Mouse (Mus musculus): ENCODE results near the gene Ccdc173.
"Not testable (repeated sequence)": the region's sequence is repeated elsewhere in the genome, so short reads cannot be mapped to it uniquely, and the experiment has no call there.

The Ccdc173 gene

DNA sequence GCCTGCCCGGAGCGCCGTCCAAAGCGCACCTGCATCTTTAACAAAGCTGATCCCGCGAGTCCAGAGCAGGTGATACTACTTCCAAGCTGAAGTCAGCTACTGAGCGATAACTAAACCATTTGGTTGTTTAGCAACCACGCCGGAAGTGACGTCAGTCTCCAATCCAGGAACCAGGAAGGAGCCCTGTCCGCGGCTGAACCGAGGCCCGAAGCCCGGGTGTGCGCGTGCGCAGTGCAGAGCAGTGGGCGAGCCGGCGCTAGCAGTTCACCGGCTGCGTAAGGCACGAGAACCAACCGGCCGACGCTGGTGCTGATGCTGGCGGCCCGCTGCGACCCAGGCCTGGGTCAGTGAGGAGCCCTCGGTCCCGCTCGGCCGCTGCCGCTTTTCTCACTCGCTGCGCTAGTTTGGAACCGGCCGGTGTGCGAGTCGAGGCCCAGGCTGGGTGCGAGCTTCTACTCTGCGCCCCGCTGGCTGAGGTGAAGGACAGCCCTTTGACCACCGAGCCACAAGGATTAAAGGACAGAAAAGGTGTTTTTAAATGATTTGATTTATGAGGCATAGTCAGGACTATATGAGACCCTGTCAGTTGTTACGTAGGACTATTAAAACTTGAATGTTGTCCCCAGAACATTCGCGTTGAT lies at the start of gene Ccdc173, which contains the start of gene Phospho2:
Ccdc173 (minus strand) TSS at position 147 of the 641 bp plus-strand sequence.
Phospho2 (plus strand) TSS at position 195 of the 641 bp plus-strand sequence.
- in situ Hi-C loops (cut with MboI; ENCODE audit: low pct_unique_long_range_greater_than_20kb in 1 of 2, low sequenced_read_pairs in 2 of 2, unreplicated experiment in 1 of 2) = no loop called here

GRCm38 (mm10) chr2:69838707-69839106 lies 49.3 kb upstream of the Ccdc173 start:
- in situ Hi-C loops (cut with MboI; ENCODE audit: low pct_unique_long_range_greater_than_20kb in 1 of 2, low sequenced_read_pairs in 2 of 2, unreplicated experiment in 1 of 2) = no loop called here

DNA sequence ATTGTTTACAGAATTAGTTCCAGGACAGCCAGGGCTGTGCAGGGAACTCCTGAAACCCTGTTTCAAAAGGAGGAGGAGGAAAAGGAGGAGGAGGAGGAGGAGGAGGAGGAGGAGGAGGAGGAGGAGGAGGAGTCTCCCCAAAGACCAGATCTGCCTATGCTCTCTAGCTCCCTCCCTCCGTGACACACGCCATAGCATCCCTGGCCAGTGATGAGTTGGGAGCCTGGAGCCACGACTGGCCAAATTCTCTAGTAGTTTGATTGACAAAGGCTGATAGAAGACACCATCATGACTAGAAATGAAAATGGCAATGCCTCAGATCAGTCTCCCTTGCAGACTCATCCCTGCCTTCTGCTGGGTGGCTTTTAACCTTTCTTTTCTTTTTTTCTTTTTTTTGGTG lies 48.6 kb upstream of the Ccdc173 start:
- in situ Hi-C loops (cut with MboI; ENCODE audit: low pct_unique_long_range_greater_than_20kb in 1 of 2, low sequenced_read_pairs in 2 of 2, unreplicated experiment in 1 of 2) = no loop called here

DNA sequence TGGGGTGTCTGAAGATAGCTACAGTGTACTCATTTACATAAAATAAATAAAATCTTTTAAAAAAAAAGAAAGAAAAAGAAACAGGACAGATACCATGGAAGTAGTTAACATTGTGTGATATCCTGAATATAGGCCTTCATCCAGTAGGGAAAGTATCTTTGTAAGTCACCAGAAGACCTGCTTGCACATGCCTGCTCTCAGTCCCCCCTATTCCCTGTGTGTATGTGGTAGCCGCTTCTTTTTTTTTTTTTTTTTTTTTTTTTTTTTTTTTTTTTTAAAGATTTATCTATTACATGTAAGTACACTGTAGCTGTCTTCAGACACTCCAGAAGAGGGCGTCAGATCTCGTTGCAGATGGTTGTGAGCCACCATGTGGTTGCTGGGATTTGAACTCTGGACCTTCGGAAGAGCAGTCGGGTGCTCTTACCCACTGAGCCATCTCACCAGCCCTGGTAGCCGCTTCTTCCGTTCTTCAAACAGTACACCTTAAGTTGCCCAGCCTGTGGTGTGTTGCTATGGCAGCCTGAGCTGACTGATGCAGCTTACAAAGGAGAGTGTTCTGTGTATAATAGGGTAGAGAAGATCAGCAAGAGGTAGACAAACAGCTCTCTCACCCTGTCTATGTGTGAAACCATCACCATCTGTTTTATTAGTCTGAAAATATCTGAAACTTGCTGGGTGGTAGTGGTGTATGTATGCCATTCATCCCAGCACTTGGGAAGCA lies 48.0 kb upstream of the Ccdc173 start:
- in situ Hi-C loops (cut with MboI; ENCODE audit: low pct_unique_long_range_greater_than_20kb in 1 of 2, low sequenced_read_pairs in 2 of 2, unreplicated experiment in 1 of 2) = no loop called here

DNA sequence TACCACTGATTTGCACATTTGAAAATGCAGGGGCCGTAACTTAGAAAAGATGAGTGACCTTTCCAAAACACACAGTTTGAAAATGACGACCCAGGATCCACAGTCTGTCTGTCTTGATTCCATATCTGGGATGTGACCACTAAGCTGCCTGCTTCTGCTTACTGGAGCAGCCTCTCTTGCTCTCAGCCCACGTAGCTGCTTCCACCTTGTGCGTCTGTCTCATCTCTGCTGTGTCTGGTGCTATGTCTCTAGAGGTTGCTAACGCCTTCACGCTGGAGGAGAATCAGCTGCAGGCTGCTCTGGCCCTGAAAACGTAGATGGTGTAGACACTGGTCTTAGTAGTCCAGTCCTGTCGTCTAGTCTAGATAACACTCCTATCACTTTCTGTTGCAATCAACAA lies 40.7 kb upstream of the Ccdc173 start:
- in situ Hi-C loops (cut with MboI; ENCODE audit: low pct_unique_long_range_greater_than_20kb in 1 of 2, low sequenced_read_pairs in 2 of 2, unreplicated experiment in 1 of 2) = no loop called here

- in situ Hi-C loops (cut with MboI; ENCODE audit: low pct_unique_long_range_greater_than_20kb in 1 of 2, low sequenced_read_pairs in 2 of 2, unreplicated experiment in 1 of 2) = no loop called here
Observed at GRCm38 (mm10) chr2:69829680-69830079, 40.3 kb upstream of the Ccdc173 start.

- in situ Hi-C loops (cut with MboI; ENCODE audit: low pct_unique_long_range_greater_than_20kb in 1 of 2, low sequenced_read_pairs in 2 of 2, unreplicated experiment in 1 of 2) = no loop called here
Observed at GRCm38 (mm10) chr2:69828031-69828430, 38.7 kb upstream of the Ccdc173 start.

DNA sequence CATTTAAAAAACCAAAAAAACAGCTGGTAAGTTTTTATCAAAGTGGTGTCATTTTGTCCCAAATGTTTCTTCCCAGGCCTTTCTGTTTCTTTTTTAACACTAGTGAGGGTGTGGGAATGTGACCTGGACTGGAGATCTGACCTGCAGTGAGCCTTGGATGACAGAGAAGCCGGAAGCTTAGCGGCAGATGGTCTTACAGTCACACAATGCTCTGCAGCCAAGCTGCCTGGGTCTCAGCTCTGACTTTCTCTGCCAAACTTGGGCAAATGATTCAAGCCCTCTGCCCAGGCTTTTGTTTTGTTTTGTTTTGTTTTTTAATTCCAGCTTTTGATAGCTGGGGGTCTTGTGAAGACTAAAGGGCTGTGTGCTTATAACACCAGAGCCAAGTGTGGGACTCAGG lies 37.0 kb upstream of the Ccdc173 start:
- in situ Hi-C loops (cut with MboI; ENCODE audit: low pct_unique_long_range_greater_than_20kb in 1 of 2, low sequenced_read_pairs in 2 of 2, unreplicated experiment in 1 of 2) = no loop called here

DNA sequence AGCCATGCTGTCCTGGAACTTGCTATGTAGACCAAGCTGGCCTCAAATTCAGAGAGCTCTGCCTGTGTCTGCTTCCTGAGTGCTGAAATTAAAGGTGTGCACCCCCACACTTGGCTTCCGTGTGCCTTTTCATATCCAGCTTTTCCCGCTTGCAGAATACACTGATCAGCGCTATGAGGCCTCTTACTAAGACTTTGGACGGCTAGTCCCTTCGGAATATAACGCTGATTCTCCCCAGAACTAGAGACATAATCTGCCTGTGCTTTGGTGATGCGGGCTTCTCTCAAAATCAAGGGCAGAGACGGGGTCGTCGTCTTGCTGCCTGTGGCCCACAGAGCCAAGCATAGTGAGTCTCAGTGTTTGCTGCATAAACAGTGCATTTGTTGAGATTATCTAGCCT lies 36.5 kb upstream of the Ccdc173 start:
- in situ Hi-C loops (cut with MboI; ENCODE audit: low pct_unique_long_range_greater_than_20kb in 1 of 2, low sequenced_read_pairs in 2 of 2, unreplicated experiment in 1 of 2) = no loop called here

GRCm38 (mm10) chr2:69823129-69823677 lies 33.8 kb upstream of the Ccdc173 start:
- in situ Hi-C loops (cut with MboI; ENCODE audit: low pct_unique_long_range_greater_than_20kb in 1 of 2, low sequenced_read_pairs in 2 of 2, unreplicated experiment in 1 of 2) = no loop called here

DNA sequence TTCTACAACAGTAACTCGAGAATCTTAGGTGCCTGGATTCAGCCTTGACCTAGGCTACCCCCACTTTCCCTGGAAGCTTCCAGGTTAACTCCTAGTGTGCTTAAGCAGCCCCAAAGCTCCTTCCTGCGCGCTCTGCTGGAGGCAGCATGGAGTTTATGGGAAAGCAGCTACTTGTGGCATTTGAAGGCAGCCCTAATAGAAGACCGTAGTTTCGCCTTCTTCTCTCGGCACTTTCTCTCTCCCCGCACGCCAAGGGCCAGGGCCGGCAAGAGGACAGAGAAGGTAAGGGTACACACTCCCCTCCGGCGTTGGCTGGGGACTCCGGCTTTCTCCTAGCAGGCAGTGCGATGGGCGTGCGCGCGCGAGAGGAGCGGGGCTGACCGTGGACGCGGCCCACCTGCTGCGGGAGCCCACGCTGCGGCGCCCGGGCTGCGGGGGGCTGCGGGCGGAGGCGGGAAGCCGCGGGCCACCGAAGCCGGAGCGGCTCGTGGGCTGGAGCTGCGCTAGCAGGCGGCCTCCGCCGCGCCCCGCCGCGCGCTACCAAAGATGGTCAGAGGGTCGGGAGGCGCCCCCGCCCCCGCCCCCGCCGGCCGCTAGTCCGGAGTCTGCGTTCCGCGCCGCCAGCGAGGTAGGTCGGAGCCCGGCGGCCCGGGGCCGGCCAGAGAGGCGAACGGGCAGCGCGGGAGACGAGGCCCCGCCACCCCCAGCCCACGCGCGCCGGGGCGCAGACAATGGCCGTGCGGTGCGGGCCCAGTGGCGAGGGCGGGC lies 33.2 kb upstream of the Ccdc173 start:
- in situ Hi-C loops (cut with MboI; ENCODE audit: low pct_unique_long_range_greater_than_20kb in 1 of 2, low sequenced_read_pairs in 2 of 2, unreplicated experiment in 1 of 2) = no loop called here

DNA sequence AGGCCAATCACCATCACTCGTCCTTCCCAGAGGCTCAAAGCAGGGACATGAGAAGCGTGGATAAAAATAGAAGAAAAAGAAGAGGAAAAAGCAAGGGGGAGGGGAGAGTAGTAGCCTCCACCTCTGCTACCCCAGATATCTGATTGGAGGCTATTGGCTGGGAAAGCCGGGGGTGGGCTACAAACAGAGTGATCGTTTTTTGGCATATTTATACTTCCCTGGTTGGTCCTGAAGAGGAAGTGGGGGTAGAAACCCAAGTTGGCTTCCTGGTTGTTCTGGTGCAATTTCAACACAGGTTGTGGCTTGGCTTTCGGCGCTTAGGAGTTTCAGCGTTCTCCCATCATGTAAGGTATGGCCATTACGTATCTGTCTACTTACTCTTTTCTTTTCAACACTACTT lies 32.3 kb upstream of the Ccdc173 start, which contains the start of gene Klhl23:
Klhl23 (plus strand) TSS at position 234 of the 400 bp plus-strand sequence.
- in situ Hi-C loops (cut with MboI; ENCODE audit: low pct_unique_long_range_greater_than_20kb in 1 of 2, low sequenced_read_pairs in 2 of 2, unreplicated experiment in 1 of 2) = no loop called here

- in situ Hi-C loops (cut with MboI; ENCODE audit: low pct_unique_long_range_greater_than_20kb in 1 of 2, low sequenced_read_pairs in 2 of 2, unreplicated experiment in 1 of 2) = no loop called here
Observed at GRCm38 (mm10) chr2:69820201-69820600, 30.8 kb upstream of the Ccdc173 start.

DNA sequence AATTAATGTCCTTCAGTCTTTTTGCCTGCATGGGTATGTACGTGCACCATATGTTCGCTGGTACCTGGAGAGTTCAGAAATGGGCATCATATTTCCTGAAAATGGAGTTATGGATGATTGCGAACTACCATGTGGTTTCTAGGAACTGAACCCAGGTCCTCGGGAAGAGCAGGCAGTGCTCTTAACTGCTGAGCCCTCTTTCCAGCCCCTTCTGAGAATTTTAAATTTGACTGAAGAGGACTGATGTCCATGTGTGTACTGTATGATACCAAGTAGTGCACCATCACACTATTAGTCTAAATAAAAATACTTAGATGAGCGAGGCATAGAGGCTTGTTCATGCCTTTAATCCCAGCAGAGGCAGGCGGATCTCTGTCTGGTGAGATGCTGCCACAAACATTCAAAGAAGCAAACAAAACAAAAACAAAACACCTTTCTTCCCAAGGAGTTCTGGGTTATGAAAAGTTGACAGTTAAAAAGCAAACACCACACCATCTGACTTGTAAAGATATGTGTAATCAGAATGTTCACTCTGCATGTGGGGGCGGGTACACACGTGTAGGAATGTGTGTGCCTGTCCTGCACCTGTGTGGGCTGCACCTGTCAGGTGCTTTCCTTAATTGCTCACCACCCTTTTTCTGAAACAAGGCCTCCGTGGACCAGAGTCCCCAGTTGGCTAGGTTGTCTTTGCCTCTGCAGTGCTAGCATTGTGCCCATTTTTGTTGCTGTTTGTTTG lies 29.1 kb upstream of the Ccdc173 start:
- in situ Hi-C loops (cut with MboI; ENCODE audit: low pct_unique_long_range_greater_than_20kb in 1 of 2, low sequenced_read_pairs in 2 of 2, unreplicated experiment in 1 of 2) = no loop called here

- in situ Hi-C loops (cut with MboI; ENCODE audit: low pct_unique_long_range_greater_than_20kb in 1 of 2, low sequenced_read_pairs in 2 of 2, unreplicated experiment in 1 of 2) = no loop called here
Observed at GRCm38 (mm10) chr2:69816575-69816974, 27.2 kb upstream of the Ccdc173 start.

DNA sequence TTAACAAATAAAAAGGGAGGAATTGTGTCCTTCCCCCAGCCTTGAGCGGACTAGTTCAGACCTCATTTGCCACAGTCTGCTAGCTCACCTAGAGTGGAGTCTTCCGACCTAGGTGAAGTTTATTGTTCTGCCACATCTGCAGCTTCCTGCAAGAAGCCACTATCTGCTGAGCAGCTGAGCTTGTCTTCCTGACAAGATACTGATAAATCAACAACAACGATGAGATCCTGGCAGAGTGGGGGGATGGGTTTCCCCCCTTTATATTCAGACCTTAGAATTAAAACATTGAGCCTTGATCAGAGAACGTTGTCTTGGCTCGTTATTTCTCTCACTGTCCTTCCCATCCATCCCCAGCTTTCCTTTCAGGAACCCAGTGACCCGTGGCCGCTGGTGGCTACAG lies 22.0 kb upstream of the Ccdc173 start:
- in situ Hi-C loops (cut with MboI; ENCODE audit: low pct_unique_long_range_greater_than_20kb in 1 of 2, low sequenced_read_pairs in 2 of 2, unreplicated experiment in 1 of 2) = not testable (repeated sequence)

GRCm38 (mm10) chr2:69810169-69810568 lies 20.8 kb upstream of the Ccdc173 start:
- in situ Hi-C loops (cut with MboI; ENCODE audit: low pct_unique_long_range_greater_than_20kb in 1 of 2, low sequenced_read_pairs in 2 of 2, unreplicated experiment in 1 of 2) = no loop called here

DNA sequence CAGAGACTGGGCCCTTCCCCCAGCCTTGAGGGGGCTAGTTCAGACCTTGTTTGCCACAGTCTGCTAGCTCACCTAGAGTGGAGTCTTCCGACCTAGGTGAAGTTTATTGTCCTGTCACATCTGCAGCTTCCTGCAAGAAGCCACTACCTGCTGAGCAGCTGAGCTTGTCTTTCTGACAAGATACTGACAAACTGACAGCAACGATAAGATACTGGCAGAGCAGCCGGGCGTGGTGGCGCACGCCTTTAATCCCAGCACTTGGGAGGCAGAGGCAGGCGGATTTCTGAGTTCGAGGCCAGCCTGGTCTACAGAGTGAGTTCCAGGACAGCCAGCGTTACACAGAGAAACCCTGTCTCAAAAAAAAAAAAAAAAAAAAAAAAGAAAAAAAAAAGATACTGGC lies 15.3 kb upstream of the Ccdc173 start:
- in situ Hi-C loops (cut with MboI; ENCODE audit: low pct_unique_long_range_greater_than_20kb in 1 of 2, low sequenced_read_pairs in 2 of 2, unreplicated experiment in 1 of 2) = not testable (repeated sequence)

All from mouse embryonic stem cell (cell line).